Mouse (Mus musculus): ENCODE measurements around the gene Foxd2. TPM values are rescaled to one million over a fixed set of nuclear protein-coding genes. Genes with fewer than 3 reads are reported as not detected.

Foxd2 gene
- polyA plus RNA-seq (2015; fragmentation: Nextera tagmentation; extraction: Ambion mirVana): 0.19 and 0.32 TPM in 2 replicates

DNA sequence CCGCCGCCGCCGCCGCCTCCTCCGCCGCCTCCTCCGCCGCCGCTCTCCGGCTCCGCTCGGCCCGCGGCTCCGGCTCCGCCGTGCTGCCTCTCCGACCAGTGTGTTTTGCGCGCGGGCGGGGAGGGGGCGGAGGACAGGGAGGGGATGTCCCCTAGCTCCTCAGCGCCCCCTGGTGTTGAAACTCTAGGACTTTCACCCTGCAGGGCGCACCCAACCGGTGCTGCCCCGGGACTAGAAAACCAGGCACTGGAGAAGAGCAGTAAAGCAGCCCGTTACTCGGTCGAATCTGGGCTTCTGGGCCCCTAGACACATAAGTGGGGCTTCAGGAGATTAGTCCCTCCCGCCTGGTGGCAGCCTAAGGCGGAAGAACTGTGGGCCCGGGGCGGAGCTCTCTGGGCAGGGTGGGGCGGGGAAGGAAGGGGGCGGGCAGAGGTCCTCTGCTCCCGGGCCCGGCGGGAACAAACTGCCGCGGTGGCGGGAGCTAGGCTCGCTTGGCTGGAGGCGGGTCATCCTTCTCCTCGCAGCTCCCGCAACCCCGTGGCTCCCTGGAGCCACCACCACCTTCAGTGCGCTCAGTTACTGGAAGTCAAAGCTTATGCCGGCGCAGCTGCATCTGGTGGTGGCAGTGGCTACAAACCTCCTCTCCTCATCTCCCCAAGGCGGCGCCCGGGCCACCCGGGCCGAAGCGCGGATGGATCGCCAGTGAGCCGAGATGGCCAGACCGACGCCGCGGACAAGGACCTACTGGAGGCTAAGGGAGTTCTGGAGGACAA lies at the start of gene Foxd2:
TSS of gene Foxd2 (minus strand) at position 45 of the 773 bp plus-strand sequence.
- H3K27me3 ChIP-seq (replicated peaks): peaks cover 95% of the 10 kb centered on the region
- H3K4me1 ChIP-seq: peaks cover 27% of the 10 kb centered on the region
- no peaks in the 10 kb centered on the region for H3K9me3 ChIP-seq
- ATAC-seq (ENCODE audit: insufficient read depth, low FRiP score, low read depth): peak; percentile 84
- H3K4me3 ChIP-seq (replicated peaks): peak within 1 kb of the TSS; percentile 53
- H3K36me3 ChIP-seq: no peaks in the 10 kb centered on the region
- no peak within 1 kb of the TSS for H3K27ac ChIP-seq
- peak within 1 kb of the TSS; percentile 95 for H3K4me2 ChIP-seq
- under 1% methylated on average over 62 of the region's 64 CpGs for WGBS
- H3K9ac ChIP-seq: peak within 1 kb of the TSS; percentile 26

DNA sequence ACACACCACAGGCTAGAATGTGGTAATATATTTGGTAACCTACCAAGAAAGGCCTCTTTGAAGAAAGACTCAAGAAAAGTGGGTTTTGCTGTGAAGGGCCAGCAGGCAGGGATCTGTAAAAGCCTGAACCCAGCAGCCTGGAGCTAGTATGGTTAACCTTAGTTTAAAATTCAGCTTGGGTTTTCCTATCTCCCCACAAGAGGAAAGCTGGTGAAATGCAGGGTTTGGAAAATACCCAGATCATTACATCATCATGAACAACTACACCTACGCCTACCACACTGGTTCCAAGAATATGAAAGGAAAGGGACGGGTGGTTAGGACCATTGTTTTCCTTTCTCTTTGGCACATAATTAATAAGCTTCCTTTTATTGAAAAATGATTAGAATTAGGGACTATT lies 49.6 kb upstream of the Foxd2 start:
- no peak overlapping the region for H3K4me2 ChIP-seq
- H3K4me3 ChIP-seq (replicated peaks): no peak overlapping the region
- H3K9ac ChIP-seq: no peak overlapping the region
- no peak for ATAC-seq (ENCODE audit: insufficient read depth, low FRiP score, low read depth)
- H3K36me3 ChIP-seq: 0 out of 2 replicates have a peak, but pooled peaks cover 5% of the 10 kb centered on the region
- no peak overlapping the region for H3K27ac ChIP-seq
- 84% methylated on average over 2 of the region's 2 CpGs for WGBS
- no peaks in the 10 kb centered on the region for H3K9me3 ChIP-seq
- no peaks in the 10 kb centered on the region for H3K27me3 ChIP-seq (replicated peaks)
- H3K4me1 ChIP-seq: no peaks in the 10 kb centered on the region

DNA sequence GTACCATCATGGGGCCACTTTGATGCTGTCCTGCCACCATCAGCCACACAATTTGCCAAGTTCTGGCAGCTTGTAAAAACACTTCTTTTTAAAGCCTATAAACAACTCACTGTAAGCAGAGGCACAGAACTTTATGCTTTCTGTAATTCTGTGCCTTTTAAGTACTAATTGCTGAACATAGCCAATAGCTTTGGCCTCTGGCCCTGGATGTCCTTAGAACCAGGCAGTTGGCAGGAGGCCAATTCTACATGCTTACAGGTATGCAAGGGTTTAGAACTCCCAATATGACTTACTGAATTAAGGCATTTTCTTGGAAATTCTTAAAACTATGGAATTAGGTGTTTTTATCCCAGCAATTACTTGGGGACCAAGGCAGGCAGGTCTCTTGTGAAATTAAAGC lies 48.7 kb upstream of the Foxd2 start:
- no peaks in the 10 kb centered on the region for H3K36me3 ChIP-seq

DNA sequence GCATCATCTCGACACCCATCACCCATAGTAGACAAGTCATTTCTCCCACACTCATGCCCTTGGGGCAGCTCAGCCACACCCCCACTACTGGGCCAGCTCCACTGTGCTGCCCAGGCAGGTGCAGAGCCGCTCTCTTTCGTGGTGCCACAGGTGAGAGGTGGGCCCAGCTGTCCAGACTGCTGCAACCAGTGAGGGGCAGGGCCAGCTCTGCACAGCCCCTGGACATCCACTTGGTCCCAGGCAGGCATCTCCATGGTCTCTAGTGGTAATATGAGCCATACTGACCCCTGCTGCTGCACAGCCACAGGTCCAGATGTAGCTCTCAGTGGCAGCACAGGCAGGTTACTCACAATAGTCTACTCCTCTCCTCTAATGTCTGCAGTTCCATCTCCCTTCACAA lies 44.5 kb upstream of the Foxd2 start:
- 80% methylated on average over 3 of the region's 3 CpGs for WGBS
- Histone ChIP-seq H3K36me3 (no peaks in the 10 kb centered on the region), H3K9me3 (no peaks in the 10 kb centered on the region), H3K9ac (no peak overlapping the region), H3K4me3 (replicated peaks) (no peak overlapping the region), H3K27ac (no peak overlapping the region), H3K4me2 (no peak overlapping the region), H3K4me1 (no peaks in the 10 kb centered on the region), H3K27me3 (replicated peaks) (0 out of 2 replicates have a peak, but pooled peaks cover 5% of the 10 kb centered on the region)
- ATAC-seq (ENCODE audit: insufficient read depth, low FRiP score, low read depth): no peak

More for the DNA sequence above, 48.7 kb upstream of the Foxd2 start:
- Histone ChIP-seq H3K4me3 (replicated peaks) (no peak overlapping the region), H3K9me3 (no peaks in the 10 kb centered on the region), H3K27me3 (replicated peaks) (no peaks in the 10 kb centered on the region), H3K9ac (no peak overlapping the region), H3K4me2 (no peak overlapping the region), H3K27ac (no peak overlapping the region), H3K4me1 (no peaks in the 10 kb centered on the region)
- ATAC-seq (ENCODE audit: insufficient read depth, low FRiP score, low read depth): no peak

DNA sequence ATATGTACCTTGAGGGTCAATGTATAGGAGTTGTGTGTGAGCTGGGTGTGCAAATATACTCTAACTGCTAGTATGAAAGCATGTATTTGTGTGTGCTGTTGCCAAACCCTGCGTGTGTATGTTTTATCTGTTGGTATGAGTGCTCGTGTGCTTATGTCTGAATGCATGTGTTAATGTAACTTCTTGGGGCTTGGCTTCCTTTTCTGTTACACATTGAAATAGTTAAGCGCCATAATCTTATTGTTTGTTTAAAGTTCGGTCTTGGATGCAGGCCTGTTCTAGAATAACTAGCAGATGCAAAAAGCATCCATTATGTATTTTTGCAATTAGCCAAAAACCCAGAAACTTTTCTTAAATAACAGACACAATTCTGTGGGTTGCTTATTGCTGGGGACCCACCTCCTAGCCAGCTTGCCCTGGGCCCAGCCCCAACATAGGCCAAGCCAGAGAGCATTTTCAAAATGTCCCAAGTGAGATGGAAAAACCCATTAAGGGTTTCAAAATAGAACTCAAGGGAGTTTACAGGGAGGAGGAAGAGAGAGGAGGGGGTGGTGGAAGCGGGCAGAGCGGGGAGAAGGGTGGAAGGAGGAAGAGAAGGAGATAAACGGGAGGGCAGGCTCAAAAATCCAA lies 39.3 kb upstream of the Foxd2 start:
- H3K27ac ChIP-seq: no peak overlapping the region
- H3K4me1 ChIP-seq: no peaks in the 10 kb centered on the region
- no peak overlapping the region for H3K9ac ChIP-seq
- H3K4me3 ChIP-seq (replicated peaks): no peak overlapping the region
- no peak overlapping the region for H3K4me2 ChIP-seq
- H3K36me3 ChIP-seq: no peaks in the 10 kb centered on the region
- no peaks in the 10 kb centered on the region for H3K9me3 ChIP-seq
- H3K27me3 ChIP-seq (replicated peaks): 0 out of 2 replicates have a peak, but pooled peaks cover 5% of the 10 kb centered on the region
- ATAC-seq (ENCODE audit: insufficient read depth, low FRiP score, low read depth): no peak
- 56% methylated on average over 7 of the region's 7 CpGs for WGBS

DNA sequence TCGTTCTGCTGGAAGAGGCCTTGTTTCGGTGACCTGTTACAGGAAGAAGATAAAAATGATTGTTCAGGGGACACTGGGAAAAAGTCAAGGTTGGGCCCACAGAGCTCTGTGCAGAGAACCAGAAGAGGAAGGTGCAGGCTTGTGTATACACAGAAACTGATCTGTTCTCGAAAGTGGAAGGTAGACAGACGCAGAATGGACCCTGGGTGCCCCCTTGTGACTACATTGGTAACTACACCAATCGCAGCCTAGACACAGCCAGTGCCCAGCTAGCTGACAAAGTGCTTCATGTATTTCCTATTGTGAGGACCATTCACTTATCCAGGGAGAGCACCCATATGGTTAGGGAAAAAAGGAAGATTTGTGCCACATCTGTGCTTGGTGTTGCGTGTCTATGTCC lies 38.7 kb upstream of the Foxd2 start:
- no peaks in the 10 kb centered on the region for H3K36me3 ChIP-seq
- H3K4me1 ChIP-seq: no peaks in the 10 kb centered on the region

DNA sequence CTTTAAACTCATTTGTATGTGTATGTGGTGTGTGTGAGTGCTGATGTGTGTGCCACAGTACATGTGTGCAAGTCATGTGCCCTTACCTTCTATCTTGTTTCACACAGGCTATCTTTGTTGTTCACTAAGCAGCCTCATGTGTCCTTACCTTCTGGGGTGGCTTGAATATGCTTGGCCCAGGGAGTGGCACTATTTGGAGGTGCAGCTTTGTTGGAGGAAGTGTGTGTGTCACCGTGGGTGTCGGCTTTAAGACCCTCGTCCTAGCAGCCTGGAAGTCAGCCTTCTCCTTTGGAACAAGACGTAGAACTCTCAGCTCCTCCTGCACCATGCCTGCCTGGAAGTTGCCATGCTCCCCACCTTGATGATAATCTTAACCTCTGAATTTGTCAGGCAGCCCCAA lies 37.7 kb upstream of the Foxd2 start:
- H3K36me3 ChIP-seq: no peaks in the 10 kb centered on the region
- H3K4me2 ChIP-seq: no peak overlapping the region
- ATAC-seq (ENCODE audit: insufficient read depth, low FRiP score, low read depth): no peak
- 0 out of 2 replicates have a peak, but pooled peaks cover 5% of the 10 kb centered on the region for H3K27me3 ChIP-seq (replicated peaks)
- no peak overlapping the region for H3K9ac ChIP-seq
- no peak overlapping the region for H3K4me3 ChIP-seq (replicated peaks)
- H3K27ac ChIP-seq: no peak overlapping the region
- H3K9me3 ChIP-seq: no peaks in the 10 kb centered on the region
- 77% methylated on average over 4 of the region's 4 CpGs for WGBS
- H3K4me1 ChIP-seq: no peaks in the 10 kb centered on the region

More for the DNA sequence above, 38.7 kb upstream of the Foxd2 start:
- 0 out of 2 replicates have a peak, but pooled peaks cover 5% of the 10 kb centered on the region for H3K27me3 ChIP-seq (replicated peaks)
- no peaks in the 10 kb centered on the region for H3K9me3 ChIP-seq
- no peak overlapping the region for H3K27ac ChIP-seq
- no peak overlapping the region for H3K4me3 ChIP-seq (replicated peaks)
- no peak overlapping the region for H3K4me2 ChIP-seq
- 21% methylated on average over 6 of the region's 6 CpGs for WGBS
- no peak overlapping the region for H3K9ac ChIP-seq
- peak; percentile 70; the same call in 1 of the 2 replicates for ATAC-seq (ENCODE audit: insufficient read depth, low FRiP score, low read depth)

DNA sequence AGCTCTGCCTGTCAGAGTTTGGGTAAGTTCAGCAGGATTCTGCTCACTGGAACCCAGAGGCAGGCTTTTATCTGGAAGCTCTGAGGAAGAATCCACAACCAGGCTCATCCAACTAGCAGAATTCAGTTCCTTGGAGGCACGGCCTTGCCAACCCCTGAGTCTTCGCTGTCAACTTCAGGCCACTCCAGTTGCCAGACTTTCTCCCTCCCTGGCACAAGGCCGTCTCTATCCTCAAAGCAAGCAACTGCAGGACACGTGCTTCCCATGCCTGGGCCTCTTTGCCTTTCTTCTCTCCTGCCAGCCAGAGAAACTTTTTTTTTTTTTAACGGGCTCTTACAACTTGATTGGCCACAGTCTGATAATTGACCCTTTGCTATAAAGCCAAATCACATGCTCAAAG lies 36.3 kb upstream of the Foxd2 start:
- no peak for ATAC-seq (ENCODE audit: insufficient read depth, low FRiP score, low read depth)
- no peaks in the 10 kb centered on the region for H3K36me3 ChIP-seq
- no peak overlapping the region for H3K4me2 ChIP-seq
- H3K27ac ChIP-seq: no peak overlapping the region
- no peak overlapping the region for H3K4me3 ChIP-seq (replicated peaks)
- 0 out of 2 replicates have a peak, but pooled peaks cover 5% of the 10 kb centered on the region for H3K27me3 ChIP-seq (replicated peaks)
- no peaks in the 10 kb centered on the region for H3K9me3 ChIP-seq
- WGBS: 43% methylated on average over 5 of the region's 5 CpGs
- H3K9ac ChIP-seq: no peak overlapping the region
- no peaks in the 10 kb centered on the region for H3K4me1 ChIP-seq

DNA sequence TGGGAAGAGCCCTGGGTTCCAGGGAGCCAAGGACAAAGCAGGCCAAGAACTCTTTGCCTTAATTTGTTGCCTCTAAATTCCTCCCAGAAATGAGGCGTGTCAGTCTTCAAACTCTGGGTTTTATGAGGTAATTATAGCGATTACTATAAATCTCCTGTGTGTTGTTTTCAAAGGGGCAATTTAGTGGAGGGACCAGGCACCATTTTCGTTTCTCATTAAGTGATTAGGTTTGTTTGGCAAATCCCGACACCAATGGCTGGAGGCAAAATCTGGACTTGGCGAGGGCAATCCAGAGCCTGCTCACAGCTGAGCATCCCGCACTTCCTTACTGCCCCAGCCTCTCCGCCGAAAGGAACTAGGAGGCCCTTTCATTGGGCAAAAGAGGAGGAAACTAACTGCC lies 33.9 kb upstream of the Foxd2 start:
- ATAC-seq (ENCODE audit: insufficient read depth, low FRiP score, low read depth): no peak
- Histone ChIP-seq H3K4me1 (no peaks in the 10 kb centered on the region), H3K27ac (no peak overlapping the region), H3K9ac (no peak overlapping the region), H3K9me3 (no peaks in the 10 kb centered on the region), H3K4me3 (replicated peaks) (no peak overlapping the region), H3K36me3 (no peaks in the 10 kb centered on the region), H3K27me3 (replicated peaks) (no peaks in the 10 kb centered on the region), H3K4me2 (no peak overlapping the region)
- 58% methylated on average over 8 of the region's 8 CpGs for WGBS

DNA sequence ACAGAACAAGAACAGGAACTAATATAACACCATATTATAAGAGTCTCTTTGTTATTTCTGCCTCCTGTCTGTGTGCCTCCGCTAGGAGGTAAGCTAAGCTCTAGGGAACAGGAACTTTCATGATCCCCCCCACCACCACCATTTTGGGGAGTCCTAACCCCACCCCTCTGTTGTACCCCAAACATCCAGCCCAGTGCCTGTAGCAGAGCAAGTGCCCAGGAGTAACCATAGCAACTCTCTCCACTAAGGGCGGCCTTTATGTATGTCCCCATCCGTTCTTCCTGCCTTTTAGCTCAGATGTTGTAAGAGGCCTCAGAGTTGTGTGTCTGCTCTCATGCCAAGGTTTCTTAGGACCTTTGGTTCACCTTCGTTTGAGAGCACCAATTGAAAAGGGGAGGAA lies 33.4 kb upstream of the Foxd2 start:
- no peak for ATAC-seq (ENCODE audit: insufficient read depth, low FRiP score, low read depth)
- Histone ChIP-seq H3K9me3 (no peaks in the 10 kb centered on the region), H3K9ac (no peak overlapping the region), H3K4me1 (no peaks in the 10 kb centered on the region), H3K36me3 (no peaks in the 10 kb centered on the region), H3K27ac (no peak overlapping the region), H3K4me2 (no peak overlapping the region), H3K4me3 (replicated peaks) (no peak overlapping the region), H3K27me3 (replicated peaks) (no peaks in the 10 kb centered on the region)
- WGBS: 52% methylated on average over 4 of the region's 4 CpGs

DNA sequence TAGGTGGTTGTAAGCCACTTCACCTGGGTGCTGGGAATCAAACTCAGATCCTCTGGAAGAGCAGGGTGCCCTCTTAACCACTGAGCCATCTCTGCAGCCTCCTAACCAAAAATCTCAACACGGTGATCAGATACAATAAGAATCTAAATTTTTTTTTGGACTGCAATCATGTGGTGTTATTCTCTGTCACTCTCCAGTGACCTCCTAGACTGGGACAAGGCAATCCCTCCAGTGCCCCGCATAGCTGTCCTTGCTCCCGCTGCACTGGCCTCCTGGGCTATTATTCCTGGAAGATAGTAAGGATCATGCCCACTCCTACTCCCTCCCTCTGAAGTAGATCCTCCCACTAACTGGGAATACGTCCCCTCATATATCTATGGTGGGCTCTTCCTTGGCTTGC lies 32.6 kb upstream of the Foxd2 start:
- Histone ChIP-seq H3K4me2 (no peak overlapping the region), H3K27me3 (replicated peaks) (no peaks in the 10 kb centered on the region), H3K9me3 (no peaks in the 10 kb centered on the region), H3K4me3 (replicated peaks) (no peak overlapping the region), H3K4me1 (no peaks in the 10 kb centered on the region), H3K36me3 (no peaks in the 10 kb centered on the region), H3K27ac (no peak overlapping the region), H3K9ac (no peak overlapping the region)
- ATAC-seq (ENCODE audit: insufficient read depth, low FRiP score, low read depth): no peak
- 85% methylated on average over 4 of the region's 4 CpGs for WGBS

DNA sequence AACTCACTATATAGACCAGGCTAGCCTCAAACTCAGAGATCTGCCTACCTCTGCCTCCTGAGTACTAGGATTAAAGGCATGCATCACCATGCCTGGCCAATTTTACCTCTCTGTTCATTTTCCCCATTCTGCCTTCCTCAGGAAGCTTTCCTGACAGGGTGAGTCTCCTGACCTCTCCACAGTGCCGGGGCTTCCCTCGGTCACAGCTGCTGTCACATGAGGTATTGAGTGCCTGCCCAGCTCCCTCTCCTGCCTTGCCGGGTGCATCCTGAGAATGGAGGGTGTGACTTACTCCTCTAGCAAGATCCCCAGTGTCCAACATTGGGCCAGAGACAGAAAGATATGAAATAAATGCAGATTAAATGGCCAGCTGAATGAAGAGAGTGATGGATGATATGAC lies 29.6 kb upstream of the Foxd2 start:
- Histone ChIP-seq H3K4me1 (no peaks in the 10 kb centered on the region), H3K4me3 (replicated peaks) (no peak overlapping the region), H3K9me3 (no peaks in the 10 kb centered on the region), H3K27me3 (replicated peaks) (no peaks in the 10 kb centered on the region), H3K36me3 (no peaks in the 10 kb centered on the region), H3K27ac (no peak overlapping the region), H3K4me2 (no peak overlapping the region), H3K9ac (no peak overlapping the region)
- WGBS: 53% methylated on average over 3 of the region's 3 CpGs
- no peak for ATAC-seq (ENCODE audit: insufficient read depth, low FRiP score, low read depth)

All from stomach, embryonic 15.5 days (tissue).